Mouse (Mus musculus) telencephalon, adult 2 months (tissue): ENCODE measurements around the gene Pkd1.
A peak's percentile ranks its signal among the peaks of the same experiment; 100 is the strongest.

ENCODE experiments used
- DNase-seq: peaks from one replicate; pipeline ENCODE4 v3.0.0-alpha.2; 2011; ENCODE audit warnings: low read depth, low spot score

Pkd1 gene

GRCm38 (mm10) chr17:24565792-24566191, 16.2 kb downstream of the Pkd1 start:
- no peak for DNase-seq

- DNase-seq: no peak
Observed at GRCm38 (mm10) chr17:24567034-24567779, 17.6 kb downstream of the Pkd1 start.

GRCm38 (mm10) chr17:24569837-24570236, 20.2 kb downstream of the Pkd1 start:
- DNase-seq: no peak

- DNase-seq: no peak
Observed at GRCm38 (mm10) chr17:24572651-24573245, 23.1 kb downstream of the Pkd1 start.

- DNase-seq: no peak
Observed at GRCm38 (mm10) chr17:24573811-24574210, 24.2 kb downstream of the Pkd1 start.

- peak; percentile 39 for DNase-seq
Observed at GRCm38 (mm10) chr17:24579532-24579931, 29.9 kb downstream of the Pkd1 start.

- no peak for DNase-seq
Observed at GRCm38 (mm10) chr17:24580287-24580686, 30.7 kb downstream of the Pkd1 start.

- no peak for DNase-seq
Observed at GRCm38 (mm10) chr17:24583599-24584460, 34.2 kb downstream of the Pkd1 start.

GRCm38 (mm10) chr17:24584520-24584919, 34.9 kb downstream of the Pkd1 start:
- DNase-seq: no peak

- no peak for DNase-seq
Observed at GRCm38 (mm10) chr17:24586532-24586931, 36.9 kb downstream of the Pkd1 start.

- DNase-seq: no peak
Observed at GRCm38 (mm10) chr17:24590943-24591342, 41.3 kb downstream of the Pkd1 start.

- DNase-seq: no peak
Observed at GRCm38 (mm10) chr17:24591695-24592094, 42.1 kb downstream of the Pkd1 start.

GRCm38 (mm10) chr17:24593248-24593647, 43.6 kb downstream of the Pkd1 start:
- DNase-seq: no peak

- no peak for DNase-seq
Observed at GRCm38 (mm10) chr17:24593992-24594890, 44.6 kb downstream of the Pkd1 start.

- no peak for DNase-seq
Observed at GRCm38 (mm10) chr17:24595126-24596072, 45.8 kb downstream of the Pkd1 start.

GRCm38 (mm10) chr17:24596073-24596466, 46.4 kb downstream of the Pkd1 start:
- no peak for DNase-seq

- DNase-seq: no peak
Observed at GRCm38 (mm10) chr17:24596471-24597183, 47.0 kb downstream of the Pkd1 start.

- no peak for DNase-seq
Observed at GRCm38 (mm10) chr17:24597989-24598388, 48.4 kb downstream of the Pkd1 start.

- DNase-seq: no peak
Observed at GRCm38 (mm10) chr17:24600502-24600901, 50.9 kb downstream of the Pkd1 start.

GRCm38 (mm10) chr17:24603961-24604360, 54.3 kb downstream of the Pkd1 start:
- DNase-seq: no peak
